Mouse (Mus musculus) stomach, postnatal 0 days (tissue): Measurements from ENCODE around the gene Klf6. TPM values are rescaled to one million over a fixed set of nuclear protein-coding genes. Genes with fewer than 3 reads are reported as not detected.

Source experiments
- ATAC-seq: fragments of 200-750 bp; cut with Nextera tagmentation; 2 replicates; pipeline ENCODE4 v1.8.0; 2017; ENCODE audit not compliant: low FRiP score, low TSS enrichment
- DNase-seq: peaks from one replicate; pipeline ENCODE4 v3.0.0-alpha.2; 2016; ENCODE audit warnings: low spot score
- H3K27ac ChIP-seq: fragments of 300-500 bp; sonication (generic); replicated peaks from 2 replicates; pipeline ENCODE4 v1.5.1; 2014; ENCODE audit warnings: mild to moderate bottlenecking, control low read depth
- H3K27me3 ChIP-seq: fragments of 300-500 bp; sonication (generic); 2 replicates; pipeline ENCODE4 v1.6.1; 2014; ENCODE audit warnings: low read length; ENCODE audit not compliant: control insufficient read depth, insufficient read depth
- H3K36me3 ChIP-seq: fragments of 300-500 bp; sonication (generic); 2 replicates; pipeline ENCODE4 v1.6.1; 2014; ENCODE audit warnings: low read length, mixed read lengths; ENCODE audit not compliant: control insufficient read depth, insufficient read depth
- H3K4me1 ChIP-seq: fragments of 300-500 bp; sonication (generic); replicated peaks from 2 replicates; pipeline ENCODE4 v1.6.1; 2014; ENCODE audit warnings: antibody characterized with exemption; ENCODE audit not compliant: control insufficient read depth, insufficient read depth
- H3K4me2 ChIP-seq: fragments of 300-500 bp; sonication (generic); replicated peaks from 2 replicates; pipeline ENCODE4 v1.6.1; 2014; ENCODE audit warnings: low read depth, mild to moderate bottlenecking, control low read depth, moderate library complexity
- H3K4me3 ChIP-seq: fragments of 300-500 bp; sonication (generic); 2 replicates; pipeline ENCODE4 v1.5.1; 2014; ENCODE audit warnings: low read depth, low read length, control low read depth
- H3K9ac ChIP-seq: fragments of 300-500 bp; sonication (generic); 2 replicates; pipeline ENCODE4 v1.6.1; 2014; ENCODE audit warnings: mild to moderate bottlenecking, low read length, control low read depth, mixed read lengths
- H3K9me3 ChIP-seq: fragments of 300-500 bp; sonication (generic); 2 replicates; pipeline ENCODE4 v1.6.1; 2016; ENCODE audit warnings: low read length; ENCODE audit not compliant: control insufficient read depth
- CTCF ChIP-seq: IDR thresholded peaks from 2 replicates; pipeline ENCODE4 v1.5.1; 2016; ENCODE audit warnings: antibody characterized with exemption, low read depth, mild to moderate bottlenecking, moderate library complexity
- EP300 ChIP-seq: optimal IDR thresholded peaks from 2 replicates; pipeline ENCODE3; 2016; ENCODE audit warnings: antibody characterized with exemption
- WGBS: fragments of 180-500 bp; shearing (Covaris S2); extraction: QIAGEN DNeasy Blood & Tissue Kit; methylation state at CpG from one replicate; pipeline ENCODE4 v1.1.7; 2014; 5-methylcytosine and 5-hydroxymethylcytosine counted together
- polyA plus RNA-seq: library from polyadenylated mRNA; unstranded; fragments of >200 nt; fragmentation: Nextera tagmentation; extraction: Ambion mirVana; gene quantifications from 2 replicates; pipeline ENCODE4 v1.2.1, GENCODE M21; 2015

The Klf6 gene
- polyA plus RNA-seq, 1 experiment from 2014 or later: 116 TPM

DNA sequence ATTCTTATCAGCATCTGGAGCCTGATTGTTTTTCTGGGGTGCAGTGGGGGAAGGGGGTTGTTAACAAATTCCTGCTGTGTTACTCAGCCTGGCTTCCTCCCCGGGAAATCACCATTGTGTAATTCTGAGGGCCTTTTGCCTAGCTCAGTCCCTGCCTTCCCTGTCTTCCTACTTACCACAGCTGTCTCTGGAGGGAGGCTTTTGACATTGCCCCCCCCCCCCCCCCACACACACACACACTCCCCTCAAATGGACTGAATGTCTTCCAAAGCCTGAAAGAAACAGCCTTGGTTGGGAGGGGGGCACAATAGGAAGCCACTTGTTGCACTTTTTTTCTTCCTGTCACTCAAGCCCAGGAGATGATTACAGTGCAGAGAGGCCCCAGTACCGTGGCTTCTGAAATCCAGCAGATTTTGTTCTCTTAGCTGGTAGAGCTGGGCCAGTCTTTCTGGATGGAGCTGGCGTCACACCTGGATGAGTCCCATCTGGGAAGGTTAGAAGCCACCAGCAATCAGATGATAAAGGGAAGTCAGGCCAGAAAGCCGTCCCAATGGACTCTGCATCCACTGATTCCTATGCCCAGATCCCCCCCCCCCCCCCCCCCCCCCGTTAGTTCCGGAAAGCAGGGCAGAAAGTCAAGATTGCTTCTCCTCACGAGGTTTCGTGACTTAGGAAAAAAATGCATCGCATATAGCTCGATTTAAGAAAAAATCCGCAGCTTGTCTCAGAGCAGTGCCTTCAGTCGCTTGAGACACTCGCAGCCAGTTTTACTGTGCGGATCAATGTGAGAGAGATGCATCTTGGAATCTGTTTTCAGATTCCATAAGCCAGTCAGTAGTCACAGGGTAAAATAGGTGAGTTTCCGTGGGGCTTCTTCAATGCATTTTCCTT is 9.3 kb downstream of the Klf6 start:
- Histone ChIP-seq H3K27ac (peak overlapping the region; percentile 78), H3K4me1 (peaks cover 3% of the 10 kb centered on the region; the same call in 1 of the 2 replicates), H3K36me3 (peaks cover 25% of the 10 kb centered on the region), H3K9me3 (no peaks in the 10 kb centered on the region), H3K9ac (peak overlapping the region; percentile 43; the same call in 1 of the 2 replicates), H3K27me3 (no peaks in the 10 kb centered on the region), H3K4me2 (peak overlapping the region; percentile 8; the same call in 1 of the 2 replicates), H3K4me3 (no peak overlapping the region)
- DNase-seq (peak; percentile 49), ATAC-seq (peak; percentile 72)
- 28% methylated on average over 15 of the region's 15 CpGs for WGBS
- TF ChIP-seq CTCF (no peak), EP300 (no peak)

DNA sequence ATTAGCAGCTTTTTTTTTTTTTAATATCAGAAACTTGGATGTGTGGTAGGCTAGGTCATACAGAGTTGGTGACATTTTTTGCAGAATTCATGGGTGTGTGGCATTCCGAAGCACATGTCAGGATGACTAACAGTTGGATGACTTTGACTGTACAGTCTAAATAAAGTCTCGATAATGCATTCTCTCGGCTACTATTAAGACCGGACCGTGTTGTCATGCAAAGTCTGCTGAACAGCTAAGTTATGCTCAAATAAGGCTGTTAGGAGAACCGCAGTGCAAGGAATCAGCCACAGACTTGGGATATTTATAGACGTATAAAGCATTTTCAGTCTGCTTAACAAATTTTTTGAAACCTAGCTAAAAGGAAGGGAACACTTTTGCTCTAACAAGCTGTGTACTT is 10.1 kb downstream of the Klf6 start:
- Histone ChIP-seq H3K9ac (no peak overlapping the region), H3K4me1 (no peaks in the 10 kb centered on the region), H3K4me3 (no peak overlapping the region), H3K36me3 (peaks cover 17% of the 10 kb centered on the region), H3K27me3 (no peaks in the 10 kb centered on the region), H3K27ac (peak overlapping the region; percentile 69), H3K4me2 (no peak overlapping the region), H3K9me3 (no peaks in the 10 kb centered on the region)
- 44% methylated on average over 7 of the region's 7 CpGs for WGBS
- peak; percentile 51 for ATAC-seq
- TF ChIP-seq CTCF: no peak
- no peak for TF ChIP-seq EP300
- DNase-seq: no peak

DNA sequence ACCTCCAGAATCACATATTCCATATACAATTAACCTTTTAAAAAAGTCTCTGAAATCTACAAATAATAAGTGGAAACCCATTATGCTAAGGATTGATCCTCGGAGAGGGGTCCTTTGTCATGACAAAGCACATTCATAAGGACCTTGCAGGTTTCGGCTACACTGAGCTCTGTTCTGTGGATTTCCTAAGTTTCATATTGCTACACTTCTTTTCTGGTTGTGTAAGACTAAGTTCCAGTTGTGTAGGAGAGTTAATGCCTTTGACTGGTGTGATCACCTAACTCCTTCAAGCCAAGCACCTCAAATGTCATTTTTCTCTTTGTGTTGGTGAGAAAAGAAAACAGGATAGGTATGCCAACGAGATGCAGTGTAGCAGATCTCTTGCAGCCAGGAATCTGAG is 12.4 kb downstream of the Klf6 start:
- DNase-seq: no peak
- 87% methylated on average over 3 of the region's 3 CpGs for WGBS
- no peaks in the 10 kb centered on the region for H3K9me3 ChIP-seq
- no peak overlapping the region for H3K27ac ChIP-seq
- no peak overlapping the region for H3K4me3 ChIP-seq
- no peaks in the 10 kb centered on the region for H3K4me1 ChIP-seq
- no peak overlapping the region for H3K9ac ChIP-seq
- H3K36me3 ChIP-seq: no peaks in the 10 kb centered on the region
- no peak for TF ChIP-seq CTCF
- no peak for TF ChIP-seq EP300
- no peak for ATAC-seq
- H3K4me2 ChIP-seq: no peak overlapping the region
- H3K27me3 ChIP-seq: no peaks in the 10 kb centered on the region

DNA sequence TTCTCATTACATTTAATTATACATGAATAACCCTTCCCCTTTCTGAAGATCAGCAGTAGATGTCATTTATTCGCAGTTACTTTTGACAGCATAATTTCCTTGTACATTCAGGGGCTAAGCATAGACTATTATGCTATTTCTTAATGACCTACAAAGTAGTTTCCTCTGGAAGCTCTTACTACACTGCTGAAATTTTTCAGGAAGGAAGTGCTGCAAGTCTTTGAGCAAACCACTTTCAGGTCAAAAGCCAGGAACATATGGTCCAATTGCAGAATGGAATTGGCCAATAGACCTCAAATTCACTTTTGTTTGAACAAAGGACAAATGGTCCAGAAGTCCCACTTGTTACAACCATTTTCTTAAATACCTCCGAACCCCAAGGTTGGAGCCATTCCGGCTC is 14.2 kb downstream of the Klf6 start:
- 80% methylated on average over 3 of the region's 3 CpGs for WGBS
- Histone ChIP-seq H3K27me3 (no peaks in the 10 kb centered on the region), H3K36me3 (no peaks in the 10 kb centered on the region), H3K9me3 (no peaks in the 10 kb centered on the region), H3K4me1 (no peaks in the 10 kb centered on the region), H3K27ac (no peak overlapping the region), H3K4me3 (no peak overlapping the region), H3K4me2 (no peak overlapping the region), H3K9ac (no peak overlapping the region)
- no peak for TF ChIP-seq EP300
- no peak for TF ChIP-seq CTCF
- DNase-seq (no peak), ATAC-seq (no peak)

DNA sequence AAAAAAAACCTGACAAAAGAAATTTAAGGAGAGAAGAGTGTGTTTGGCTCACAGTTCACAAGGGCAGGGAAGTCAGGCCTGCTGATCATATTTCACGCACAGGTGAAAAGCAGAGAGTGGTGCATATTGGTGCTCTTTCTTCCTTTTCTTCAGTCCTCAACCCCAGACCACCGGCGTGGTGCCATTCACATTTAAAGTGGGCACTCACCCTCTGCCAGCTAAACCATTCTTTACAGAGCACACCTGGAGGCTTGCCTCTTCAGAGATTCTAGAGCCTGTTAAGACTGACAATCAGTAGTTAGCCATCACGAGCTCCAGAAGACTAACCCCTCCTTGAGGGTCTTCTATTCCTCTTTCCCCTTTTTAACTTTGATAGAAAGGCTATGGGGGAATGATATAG is 17.5 kb downstream of the Klf6 start:
- no peaks in the 10 kb centered on the region for H3K4me1 ChIP-seq
- H3K36me3 ChIP-seq: no peaks in the 10 kb centered on the region
- WGBS: 70% methylated on average over 4 of the region's 4 CpGs
- H3K4me3 ChIP-seq: no peak overlapping the region
- no peaks in the 10 kb centered on the region for H3K27me3 ChIP-seq
- no peak for DNase-seq
- no peak overlapping the region for H3K4me2 ChIP-seq
- no peak overlapping the region for H3K27ac ChIP-seq
- no peak for TF ChIP-seq CTCF
- TF ChIP-seq EP300: no peak
- no peak for ATAC-seq
- H3K9me3 ChIP-seq: no peaks in the 10 kb centered on the region
- H3K9ac ChIP-seq: no peak overlapping the region

DNA sequence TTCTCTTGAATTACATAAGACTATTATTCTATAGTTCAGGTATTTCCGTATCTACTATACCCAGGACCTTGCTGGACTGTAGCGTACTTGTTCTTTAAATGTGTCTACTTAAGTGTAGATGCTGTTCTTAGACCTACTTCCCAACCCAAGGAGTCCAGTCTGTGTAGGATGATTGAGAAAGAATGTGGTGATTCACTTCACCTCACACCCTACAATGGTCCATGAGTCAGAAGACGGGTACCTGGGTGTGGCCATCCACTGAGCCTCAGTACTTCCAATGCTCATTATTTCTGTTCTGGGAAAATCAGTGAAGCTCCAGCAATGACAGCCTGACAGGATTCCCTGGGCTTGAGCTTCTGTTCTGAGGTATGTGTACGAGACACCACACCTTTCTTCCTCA is 25.5 kb downstream of the Klf6 start:
- Histone ChIP-seq H3K9me3 (no peaks in the 10 kb centered on the region), H3K27me3 (no peaks in the 10 kb centered on the region), H3K9ac (no peak overlapping the region), H3K36me3 (no peaks in the 10 kb centered on the region), H3K4me3 (no peak overlapping the region), H3K4me2 (no peak overlapping the region), H3K4me1 (no peaks in the 10 kb centered on the region), H3K27ac (no peak overlapping the region)
- WGBS: 81% methylated on average over 4 of the region's 4 CpGs
- DNase-seq: no peak
- ATAC-seq: peak; percentile 88
- no peak for TF ChIP-seq CTCF
- TF ChIP-seq EP300: no peak
